Mouse (Mus musculus) kidney, postnatal 14 days (tissue): ENCODE measurements at regions not wholly inside any gene's neighbourhood (a gene's known extent, or its start where the extent isn't known, plus 50 kb on each side); places are given as distances from the start of the nearest gene placed in this dataset.

ENCODE experiments used
- DNase-seq: peaks from one replicate; pipeline ENCODE4 v3.0.0; 2022; ENCODE audit warnings: mixed read lengths

DNA sequence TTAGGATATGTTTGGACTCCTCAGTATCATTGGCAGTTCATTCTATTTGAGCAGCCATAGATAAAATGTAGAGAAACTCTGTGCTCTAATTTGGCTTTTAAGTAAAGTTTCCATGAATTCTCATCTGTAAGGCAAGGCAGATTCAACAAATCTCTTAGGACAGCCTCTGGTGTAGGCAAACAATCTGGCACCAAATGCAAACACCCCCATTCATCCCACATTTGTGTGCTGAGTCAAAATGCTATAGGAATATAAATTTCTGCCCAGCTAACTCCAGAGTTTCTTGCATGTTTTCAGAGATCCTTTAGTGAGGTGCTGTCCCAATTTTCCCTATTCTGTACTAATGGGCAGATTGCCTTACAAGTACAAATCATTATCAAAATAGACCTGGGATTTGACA lies 695.7 kb upstream of the Kif18a start:
- DNase-seq: no peak

DNA sequence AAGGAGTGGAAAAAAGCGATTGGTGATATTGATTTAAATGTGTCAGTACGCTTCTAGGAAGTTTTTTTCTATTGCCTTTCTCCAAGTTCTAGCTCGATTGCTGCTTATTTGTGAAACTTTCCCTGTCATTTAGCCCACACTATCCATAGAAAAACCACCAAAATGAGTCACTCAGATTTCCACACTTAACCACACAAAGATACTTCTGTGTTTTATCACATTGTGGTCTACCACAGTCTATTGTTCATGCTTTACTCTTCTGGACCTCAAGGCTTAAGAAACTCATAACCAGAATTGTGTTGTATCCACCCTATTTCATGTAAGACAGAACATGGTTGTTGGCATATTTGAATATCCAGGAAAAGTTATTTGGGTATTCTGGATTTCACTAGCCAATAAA lies 687.0 kb upstream of the Kif18a start:
- DNase-seq: no peak

DNA sequence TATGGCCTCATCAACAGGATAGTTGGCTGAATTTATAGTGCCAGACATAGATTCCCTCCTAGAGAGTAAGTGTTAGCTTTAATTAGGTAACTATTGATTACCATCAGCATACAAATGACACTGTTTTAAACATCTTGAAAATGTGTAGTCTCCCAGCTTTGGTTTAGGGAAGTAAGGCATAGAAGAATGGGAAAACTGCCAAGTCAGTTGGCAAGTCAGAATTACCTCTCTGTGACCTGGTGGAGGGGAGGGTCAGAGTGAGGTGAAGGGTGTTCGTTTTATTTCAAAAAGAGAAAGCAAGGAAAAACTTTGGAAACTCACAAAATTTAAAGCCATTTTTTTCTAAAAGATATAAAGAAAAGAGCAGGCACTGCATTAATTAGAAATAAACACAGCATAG lies 680.2 kb upstream of the Kif18a start:
- DNase-seq: no peak

DNA sequence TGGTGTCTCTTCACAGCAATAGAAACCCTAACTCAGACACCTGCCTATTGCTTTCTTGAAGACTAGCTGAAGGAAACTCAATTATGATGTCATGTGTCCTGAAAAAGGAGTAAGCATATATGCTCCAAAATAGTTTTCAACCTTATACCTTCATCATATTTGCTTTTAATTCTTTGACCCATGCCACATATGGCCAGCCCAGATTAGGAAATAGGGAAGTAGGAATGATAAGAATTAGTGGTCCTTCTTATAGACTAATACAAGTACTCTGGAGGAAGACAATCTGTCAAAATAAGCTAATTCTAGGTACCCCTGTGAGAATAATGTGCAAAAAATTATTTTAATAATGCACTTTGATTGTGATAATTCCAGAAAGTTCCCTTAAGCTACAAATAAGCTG lies 661.0 kb upstream of the Kif18a start:
- DNase-seq: no peak

DNA sequence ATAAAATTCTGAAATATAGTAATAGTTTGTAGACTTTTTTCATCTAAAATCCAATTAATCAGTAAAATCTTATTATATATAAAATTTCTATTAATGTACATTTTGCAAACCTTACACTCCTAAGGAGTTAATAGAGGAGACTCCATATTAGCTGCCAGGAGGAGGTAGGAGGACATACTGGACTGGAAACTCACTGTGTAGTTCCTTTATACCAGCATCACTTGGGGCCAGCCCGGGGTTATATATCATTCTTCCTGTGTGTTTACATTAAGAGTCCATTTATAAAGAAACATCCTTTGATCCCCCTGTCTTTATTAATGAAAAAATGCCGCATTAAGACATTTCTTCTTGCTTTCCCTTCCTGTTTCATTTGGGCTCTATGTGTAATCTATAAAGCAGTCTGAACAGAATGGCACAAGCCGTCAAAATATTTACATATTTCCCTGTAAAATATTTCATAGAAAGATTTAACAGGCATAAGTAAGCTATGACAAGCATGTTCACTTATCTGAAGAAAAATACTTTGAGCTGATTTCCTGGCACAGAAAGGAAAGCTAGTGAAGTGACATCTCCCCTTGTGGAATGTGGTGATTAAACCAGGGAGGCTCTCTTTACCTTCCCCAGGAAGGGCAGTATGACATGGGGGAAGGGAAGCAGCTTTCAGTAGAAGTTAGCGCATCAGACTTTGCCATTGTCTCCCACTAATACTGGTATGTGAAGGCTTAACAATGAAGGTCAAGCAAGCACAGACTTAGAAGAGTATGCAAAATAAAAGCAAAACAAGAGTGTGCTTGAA lies 658.0 kb upstream of the Kif18a start:
- peak; percentile 2 for DNase-seq

DNA sequence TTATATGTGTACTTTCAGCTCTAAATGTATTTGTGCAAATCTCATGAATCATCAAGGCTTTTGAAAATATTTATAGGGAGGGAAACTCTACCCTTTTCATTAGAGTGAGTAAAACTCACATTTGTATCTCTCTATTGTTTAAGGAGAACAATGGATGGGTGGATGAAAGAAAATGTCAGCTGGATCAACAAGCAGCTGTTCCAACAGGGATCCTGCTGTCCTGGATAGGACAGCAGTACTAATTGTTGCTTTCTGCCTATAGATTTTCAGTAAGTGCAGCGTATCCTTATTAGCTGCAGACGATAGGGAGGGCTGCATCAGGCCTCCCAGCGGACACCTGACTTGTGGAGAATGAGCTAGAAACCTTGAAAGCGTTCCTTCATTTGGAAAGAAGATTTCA lies 644.9 kb upstream of the Kif18a start:
- DNase-seq: no peak

DNA sequence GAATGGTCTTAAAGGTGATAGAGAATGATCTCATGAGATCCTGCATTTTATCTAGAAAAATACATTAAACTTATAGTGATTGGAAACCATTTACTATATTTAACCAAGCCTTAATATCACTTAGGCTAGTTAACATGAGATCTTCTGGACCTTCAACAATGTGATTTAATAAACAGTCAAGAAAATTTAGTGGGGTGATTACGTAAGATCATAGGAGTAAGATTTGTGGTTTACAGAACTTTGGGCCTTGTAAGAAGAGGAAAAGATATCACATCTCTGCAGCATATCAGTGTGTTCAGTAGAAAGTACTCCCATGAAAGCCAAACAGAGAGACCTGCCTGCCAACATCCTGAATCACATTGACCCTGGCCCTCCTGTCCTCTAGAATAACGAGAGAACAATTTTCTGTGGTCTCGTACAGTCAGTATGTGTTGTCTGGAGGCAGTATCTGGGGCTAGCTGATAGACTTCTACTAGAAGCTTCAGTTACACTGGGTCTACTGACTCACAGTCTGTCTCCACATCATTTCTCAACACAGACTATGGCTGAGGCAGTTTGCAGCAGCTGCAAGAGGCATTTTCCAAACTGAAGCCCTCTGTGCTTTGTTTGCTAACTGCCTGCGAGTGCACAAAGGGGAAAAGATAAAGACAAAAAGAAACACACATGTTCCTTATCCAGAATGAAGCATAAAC lies 619.7 kb upstream of the Kif18a start:
- no peak for DNase-seq

DNA sequence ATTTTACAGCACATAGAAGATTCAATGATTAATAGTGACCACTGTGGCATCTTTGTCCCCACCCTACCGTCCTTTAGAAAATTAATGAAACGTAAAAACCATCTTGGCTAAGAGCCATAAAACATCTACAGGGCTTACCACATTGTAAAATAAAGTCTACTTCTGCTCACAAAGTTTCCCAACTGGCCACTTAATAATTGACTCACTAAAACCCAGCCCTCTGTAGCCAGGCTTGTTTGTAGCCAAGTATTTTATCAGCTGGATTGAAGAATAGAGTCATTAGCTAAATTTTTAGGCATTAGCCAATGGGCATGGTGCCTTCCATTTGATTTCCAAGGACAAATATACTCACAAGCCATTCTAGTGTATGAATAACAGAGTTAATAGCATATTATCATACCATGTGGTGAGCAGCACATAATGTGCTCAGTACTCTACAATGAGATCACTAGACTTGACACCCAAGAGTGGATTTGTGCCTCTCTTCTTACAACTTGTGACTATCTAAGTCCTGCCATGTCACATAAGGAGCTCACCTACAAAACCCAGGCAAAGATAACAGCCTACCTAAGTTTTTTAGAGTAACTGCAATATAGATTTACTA lies 602.7 kb upstream of the Kif18a start:
- no peak for DNase-seq

DNA sequence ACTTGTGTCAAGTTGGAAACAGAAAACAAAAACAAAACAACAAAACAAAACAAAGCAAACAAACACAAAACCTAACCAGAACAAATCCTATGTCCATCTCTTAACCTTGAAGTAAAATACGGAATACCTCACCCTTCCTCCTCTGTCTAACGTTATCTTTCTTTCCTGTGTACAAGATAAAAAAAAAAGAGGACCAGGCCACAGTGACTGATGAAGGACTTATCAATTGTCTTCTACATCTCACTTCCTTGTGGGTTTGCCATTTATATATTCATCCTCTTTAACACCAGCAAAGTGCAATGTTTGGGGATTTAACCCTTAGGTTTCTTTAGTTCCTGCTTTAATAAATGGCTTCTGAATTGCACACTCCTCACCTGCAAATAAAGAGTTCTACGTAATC lies 599.0 kb upstream of the Kif18a start:
- DNase-seq: no peak

DNA sequence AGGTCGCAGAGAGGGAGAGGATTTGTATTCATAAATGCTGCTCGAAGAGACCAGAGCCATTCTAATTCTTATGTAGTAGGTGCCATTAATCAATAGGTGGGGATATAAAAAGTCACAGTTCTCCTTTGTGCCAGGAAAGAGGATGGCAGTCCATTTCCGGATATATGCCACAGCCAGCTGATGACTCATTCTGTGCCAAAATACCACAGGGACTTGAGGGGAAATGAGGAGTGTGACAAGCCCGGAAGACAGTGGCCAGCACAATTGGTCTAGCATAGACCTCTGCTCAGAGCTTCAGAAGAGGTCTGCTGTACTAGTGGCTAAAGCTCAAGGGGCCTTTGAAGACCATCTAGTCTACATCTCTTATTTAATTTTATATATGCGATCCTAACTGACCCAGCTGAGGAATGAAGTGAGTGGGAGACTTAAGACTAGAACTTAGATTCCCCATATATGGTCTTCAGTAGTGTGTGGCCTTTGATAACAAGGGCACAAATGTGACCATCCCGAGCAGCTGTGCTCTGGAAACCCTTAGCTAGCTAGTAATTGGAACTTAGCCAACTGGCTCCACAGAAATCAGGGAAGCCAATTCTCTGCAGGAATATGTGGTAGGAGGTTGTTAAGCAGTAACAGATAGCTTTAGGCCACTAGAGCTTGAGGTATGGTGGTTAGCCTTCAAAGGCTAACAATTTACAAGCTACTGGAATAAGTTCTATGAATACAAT lies 594.4 kb upstream of the Kif18a start:
- DNase-seq: peak; percentile 8

DNA sequence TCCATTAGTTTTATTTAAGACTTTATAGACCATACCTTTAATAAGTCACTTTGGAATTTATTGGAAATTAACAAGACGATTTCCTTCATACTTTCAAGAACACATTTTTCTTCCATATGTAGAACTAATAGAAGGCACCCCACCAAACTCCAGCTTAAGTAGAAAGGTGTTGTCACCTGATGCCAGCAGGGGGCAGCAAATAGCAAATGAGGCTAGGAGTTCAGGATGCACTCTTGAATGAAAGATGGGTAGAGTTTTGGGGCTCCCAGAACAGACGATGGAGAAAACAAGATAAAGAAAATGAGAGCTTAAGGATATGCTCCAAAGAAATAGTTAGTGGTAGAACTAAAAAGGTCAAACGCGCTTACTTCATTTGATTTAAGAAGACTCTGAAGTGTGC lies 590.4 kb upstream of the Kif18a start:
- peak; percentile 25 for DNase-seq

DNA sequence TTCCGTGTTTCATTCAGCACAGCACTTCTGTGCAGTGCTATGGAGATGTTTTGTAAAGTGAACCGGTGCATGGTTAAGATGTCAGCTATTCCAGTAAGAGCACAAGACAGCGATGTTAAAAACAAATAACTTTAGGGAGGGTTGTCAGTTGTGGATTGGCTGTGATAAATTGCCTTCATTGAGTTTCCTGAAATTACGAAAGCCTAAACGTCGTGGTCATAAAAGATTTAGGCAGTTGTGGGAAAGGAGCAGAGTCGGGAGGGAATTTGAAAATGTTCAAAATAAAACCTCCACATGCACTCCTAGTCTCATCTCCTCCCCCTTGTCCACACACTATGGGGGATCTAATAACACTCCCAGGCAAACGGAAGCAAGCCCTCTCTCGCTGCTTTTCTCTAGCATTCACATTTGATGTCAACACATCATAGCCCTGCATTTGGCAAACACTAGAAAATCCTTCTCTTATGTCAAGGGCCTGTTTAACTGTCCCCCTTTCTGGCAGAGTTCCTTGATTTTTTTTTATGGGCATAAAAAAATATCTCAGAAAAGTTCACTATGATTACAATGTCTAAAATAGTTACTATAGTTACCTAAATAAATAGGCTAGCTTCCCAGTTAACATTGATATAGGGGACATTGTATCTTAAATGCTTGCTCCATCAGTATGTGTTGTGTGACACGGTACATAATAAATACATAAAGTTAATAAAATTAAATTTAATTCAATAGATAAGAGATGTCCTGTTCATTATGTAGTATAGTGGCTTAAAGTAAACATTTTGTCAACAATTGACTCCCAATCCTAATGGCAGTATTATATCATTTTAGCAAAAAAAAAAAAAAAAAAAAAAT lies 589.2 kb upstream of the Kif18a start:
- no peak for DNase-seq

DNA sequence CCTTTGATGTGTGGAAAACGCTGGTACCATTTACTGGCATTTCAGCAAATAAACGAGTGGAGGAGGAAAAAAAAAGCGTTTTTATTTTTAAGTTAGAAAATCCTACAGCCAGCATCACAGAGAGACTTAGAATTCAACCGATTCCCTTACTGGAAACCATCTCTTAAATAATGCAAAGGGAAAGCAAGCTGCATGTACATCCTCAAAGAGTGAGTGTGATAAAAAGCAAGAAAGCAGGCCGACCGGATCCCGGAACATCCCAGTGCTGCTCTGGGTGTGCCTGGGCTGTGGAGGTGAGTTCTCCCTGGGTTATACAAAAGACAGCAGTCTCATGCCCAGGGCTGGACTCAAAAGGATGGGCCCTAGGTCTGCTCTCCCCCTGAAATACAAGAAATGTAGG lies 579.2 kb upstream of the Kif18a start:
- no peak for DNase-seq

DNA sequence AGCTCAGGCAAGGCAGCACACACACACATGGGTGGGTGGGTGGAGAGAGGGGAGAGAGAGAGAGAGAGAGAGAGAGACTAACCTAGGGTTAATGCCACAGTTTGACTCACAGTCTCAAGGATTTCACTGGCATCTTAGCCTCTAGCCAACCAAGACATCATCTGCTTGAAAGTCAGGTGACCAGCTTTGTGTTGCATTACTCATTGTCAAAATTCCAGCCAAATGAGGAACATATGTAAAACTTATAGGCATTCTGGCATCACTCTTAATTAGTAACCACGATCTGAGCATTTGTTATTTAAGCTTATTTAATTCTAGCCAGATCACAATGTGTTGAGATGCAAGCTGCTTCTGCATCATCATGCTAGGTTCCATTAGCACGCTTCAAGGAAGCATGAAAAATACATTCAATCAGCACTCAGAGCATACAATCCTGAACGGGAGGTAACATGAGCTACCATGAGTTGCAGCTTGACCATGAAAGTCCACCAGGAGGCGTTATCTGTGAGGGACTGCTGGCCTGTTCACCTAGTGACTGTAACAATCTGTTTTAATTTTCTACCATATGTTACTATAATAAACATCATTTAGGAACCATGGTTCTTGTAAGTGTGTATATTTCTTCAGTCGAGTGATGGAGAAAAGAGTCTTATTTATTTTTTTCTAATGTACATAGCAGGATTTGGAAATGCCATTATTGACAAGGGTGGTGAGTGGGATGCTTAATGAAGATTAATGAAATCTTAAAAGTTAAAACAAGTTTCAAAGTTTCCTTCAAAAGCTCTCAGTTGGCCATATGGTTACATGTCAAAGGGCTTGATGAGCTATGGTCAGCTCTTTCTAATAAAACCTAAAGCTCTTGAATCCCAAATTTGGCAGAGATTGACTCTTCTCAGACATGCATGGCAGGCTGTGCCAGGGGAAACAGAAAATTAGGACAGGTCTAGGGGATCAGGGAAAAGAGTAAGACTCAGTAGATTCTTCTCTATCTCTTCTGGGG lies 572.4 kb upstream of the Kif18a start:
- DNase-seq: no peak

DNA sequence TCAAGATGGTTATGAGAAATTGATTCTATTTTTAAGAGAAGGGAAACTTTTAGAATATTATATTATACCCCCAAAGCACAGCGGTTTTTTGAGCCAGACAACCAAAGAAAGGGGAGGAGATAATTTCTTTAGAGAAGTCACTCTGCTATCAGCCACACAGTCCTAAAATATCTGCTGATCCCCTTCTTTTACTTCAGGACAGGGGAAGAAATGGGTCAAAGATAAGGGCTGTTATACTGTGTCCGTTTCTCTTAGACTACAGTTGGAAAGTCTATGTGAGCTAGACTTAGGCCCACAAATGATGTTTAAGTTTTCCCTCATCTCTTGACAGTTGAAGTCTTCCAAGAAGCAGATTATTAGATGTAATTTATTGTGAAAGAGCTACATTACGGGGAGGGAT lies 538.5 kb upstream of the Kif18a start:
- DNase-seq: no peak

DNA sequence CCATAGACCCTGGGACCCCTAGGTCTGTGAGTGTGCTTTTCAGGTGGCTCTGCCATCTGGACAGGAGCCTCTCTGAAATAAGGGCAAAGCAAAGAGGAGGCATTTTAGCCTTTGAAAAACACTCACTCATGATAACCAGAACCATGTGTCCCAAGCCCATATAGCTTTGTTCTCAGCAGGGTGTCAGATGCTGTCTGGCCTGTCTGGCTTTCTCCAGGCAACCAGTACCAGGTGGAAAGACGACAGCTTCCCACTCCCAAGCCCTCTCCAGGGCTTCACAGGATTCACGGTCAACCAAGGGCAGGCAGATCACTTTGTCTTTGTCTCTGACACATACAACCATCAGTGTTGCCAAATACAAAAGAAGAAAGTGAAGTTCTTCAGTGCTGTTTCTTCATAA lies 537.0 kb upstream of the Kif18a start:
- no peak for DNase-seq

DNA sequence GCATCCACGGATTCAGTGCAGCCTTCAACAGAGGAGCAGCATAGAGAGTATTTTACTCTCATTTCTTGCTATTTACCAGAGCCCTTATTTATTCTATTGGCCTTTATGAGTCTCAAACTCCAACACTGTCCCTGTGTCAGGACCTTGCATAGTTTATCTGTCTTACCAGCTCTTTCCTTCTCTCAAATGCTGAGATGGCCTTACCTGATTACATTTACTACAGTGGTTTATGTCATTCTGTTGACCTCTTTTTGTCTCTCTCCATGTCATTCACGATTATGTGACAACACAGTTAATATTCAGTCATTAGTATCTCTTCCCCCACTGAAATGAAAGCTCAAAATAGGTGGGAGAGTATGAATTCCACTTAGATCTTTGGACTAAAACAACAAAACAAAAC lies 535.7 kb upstream of the Kif18a start:
- DNase-seq: no peak

DNA sequence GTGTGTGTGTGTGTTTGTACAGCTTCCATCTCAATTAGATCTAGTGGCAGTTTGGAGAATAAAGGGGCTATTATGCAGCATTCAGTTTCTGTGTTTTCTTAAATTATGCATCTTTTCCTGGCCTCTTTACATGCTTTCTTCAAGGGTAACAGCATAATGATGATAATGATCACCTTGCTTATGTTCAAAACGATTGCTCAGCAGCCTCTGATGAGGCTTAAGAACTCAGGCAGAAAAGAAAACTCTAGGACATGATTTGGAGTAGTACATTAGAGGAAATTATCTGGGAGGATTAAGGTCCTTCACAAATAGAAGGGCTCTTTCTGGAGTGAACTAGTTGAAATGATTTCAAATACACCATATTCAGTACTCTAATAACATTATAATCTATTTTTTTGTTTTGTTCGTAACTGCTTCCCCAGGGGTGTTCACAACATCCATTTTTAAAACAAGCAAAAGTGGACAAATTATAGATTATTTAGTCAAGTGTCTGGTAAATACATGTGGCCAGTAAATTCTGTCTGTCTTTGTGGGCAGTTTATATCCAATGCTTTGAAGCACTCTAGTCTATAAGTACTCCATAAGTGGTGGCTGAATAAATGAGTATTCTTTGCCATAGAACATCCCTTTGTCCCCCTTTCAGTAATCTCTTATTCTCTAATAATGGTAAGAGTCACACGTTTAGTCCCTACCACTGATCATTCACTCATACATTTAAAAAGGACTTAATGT lies 526.9 kb upstream of the Kif18a start:
- no peak for DNase-seq

DNA sequence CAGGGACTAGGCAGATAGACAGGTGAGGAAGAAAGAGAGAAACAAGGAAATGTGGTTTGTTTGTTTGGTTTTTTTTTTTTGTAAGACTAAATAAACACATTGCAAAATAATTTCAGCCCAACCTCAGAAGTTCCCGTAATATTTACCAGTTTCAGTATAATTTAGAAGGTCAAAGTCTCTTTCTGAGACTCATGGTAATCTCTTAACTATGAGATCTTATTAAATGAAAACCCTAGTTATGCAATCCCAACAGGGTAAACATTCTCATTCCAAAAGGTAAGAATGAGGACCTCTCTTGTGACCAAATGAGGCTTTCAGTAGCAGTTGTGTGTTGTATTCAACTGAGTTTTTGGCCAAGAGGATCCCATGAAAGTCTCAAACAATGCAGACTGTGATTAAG lies 524.7 kb upstream of the Kif18a start:
- no peak for DNase-seq

DNA sequence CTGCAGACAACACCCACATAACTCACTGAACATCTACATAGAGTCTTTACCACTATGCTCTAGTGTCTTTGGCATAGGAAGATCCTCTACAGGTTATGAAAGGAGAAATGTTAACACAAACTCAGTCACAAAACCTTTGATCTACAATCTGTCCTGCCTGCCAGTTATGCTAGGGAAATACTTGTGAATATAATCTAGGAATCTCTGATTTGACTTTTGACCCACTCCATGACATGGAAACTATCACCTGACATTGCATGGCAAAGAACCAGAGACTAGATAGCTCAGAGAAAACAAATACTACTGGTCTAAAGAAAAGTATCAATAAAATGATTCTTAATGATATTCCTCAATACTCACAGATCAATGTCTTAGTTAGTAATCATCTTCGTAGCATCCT lies 524.3 kb upstream of the Kif18a start:
- no peak for DNase-seq

DNA sequence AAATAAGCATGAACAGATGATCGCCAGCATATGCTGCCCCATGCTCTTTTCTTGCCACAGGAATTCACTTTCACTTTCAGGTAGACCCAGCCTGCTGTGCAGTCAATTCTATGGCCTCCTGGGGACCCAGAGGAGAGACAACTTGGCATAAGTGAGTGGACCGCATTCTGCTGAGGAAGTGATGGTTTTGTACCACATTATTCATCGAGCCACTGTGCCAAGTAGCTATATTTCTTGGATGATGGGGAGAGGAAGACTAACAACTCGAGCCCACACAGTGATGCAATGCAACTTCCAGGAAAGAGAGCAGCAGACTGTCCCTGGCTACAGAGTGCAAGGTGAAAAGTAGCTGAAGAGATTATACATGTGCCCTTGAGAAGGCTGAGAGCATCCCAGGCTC lies 515.8 kb upstream of the Kif18a start:
- no peak for DNase-seq
